Mouse (Mus musculus): ENCODE measurements around the gene Itgb4. TPM values are rescaled to one million over a fixed set of nuclear protein-coding genes. Genes with fewer than 3 reads are reported as not detected.

Itgb4 gene
- polyA plus RNA-seq (2015; fragmentation: Nextera tagmentation; extraction: Ambion mirVana): 0.15 and 0.43 TPM in 2 replicates

- Histone ChIP-seq H3K4me1 (replicated peaks) (peaks cover 14% of the 10 kb centered on the region), H3K4me2 (replicated peaks) (peak within 1 kb of the TSS; percentile 55), H3K27ac (no peak within 1 kb of the TSS), H3K36me3 (no peaks in the 10 kb centered on the region), H3K9me3 (no peaks in the 10 kb centered on the region), H3K4me3 (replicated peaks) (peak within 1 kb of the TSS; percentile 38), H3K9ac (replicated peaks) (peak within 1 kb of the TSS; percentile 32; the same call in 1 of the 2 replicates), H3K27me3 (peaks cover 52% of the 10 kb centered on the region)
- ATAC-seq: no peak
- WGBS: 15% methylated on average over 34 of the region's 58 CpGs
These were observed at the start of gene Itgb4 for GRCm38 (mm10) chr11:115974309-115975082. Gene Itgb4 (plus strand): TSS chr11:115974709.

- WGBS: 89% methylated on average over 8 of the region's 8 CpGs
- no peaks in the 10 kb centered on the region for H3K27me3 ChIP-seq
These were observed 45.5 kb upstream of the Itgb4 start for GRCm38 (mm10) chr11:115929031-115929430.

GRCm38 (mm10) chr11:115929818-115930217, 44.7 kb upstream of the Itgb4 start:
- no peak for ATAC-seq
- H3K4me3 ChIP-seq (replicated peaks): no peak overlapping the region
- peaks cover 27% of the 10 kb centered on the region for H3K36me3 ChIP-seq
- no peaks in the 10 kb centered on the region for H3K27me3 ChIP-seq
- no peak overlapping the region for H3K27ac ChIP-seq
- H3K4me1 ChIP-seq (replicated peaks): peaks cover 22% of the 10 kb centered on the region
- no peak overlapping the region for H3K9ac ChIP-seq (replicated peaks)
- WGBS: 75% methylated on average over 3 of the region's 3 CpGs
- H3K9me3 ChIP-seq: no peaks in the 10 kb centered on the region
- H3K4me2 ChIP-seq (replicated peaks): no peak overlapping the region

More at GRCm38 (mm10) chr11:115929031-115929430, 45.5 kb upstream of the Itgb4 start:
- no peak overlapping the region for H3K4me3 ChIP-seq (replicated peaks)
- H3K9ac ChIP-seq (replicated peaks): no peak overlapping the region
- no peak for ATAC-seq
- no peak overlapping the region for H3K27ac ChIP-seq
- H3K4me2 ChIP-seq (replicated peaks): no peak overlapping the region
- H3K9me3 ChIP-seq: no peaks in the 10 kb centered on the region
- peaks cover 14% of the 10 kb centered on the region for H3K4me1 ChIP-seq (replicated peaks)
- H3K36me3 ChIP-seq: peaks cover 34% of the 10 kb centered on the region

- no peak overlapping the region for H3K4me2 ChIP-seq (replicated peaks)
- peaks cover 37% of the 10 kb centered on the region for H3K36me3 ChIP-seq
- 79% methylated on average over 3 of the region's 3 CpGs for WGBS
- no peak for ATAC-seq
- H3K9ac ChIP-seq (replicated peaks): no peak overlapping the region
- no peaks in the 10 kb centered on the region for H3K9me3 ChIP-seq
- H3K27me3 ChIP-seq: no peaks in the 10 kb centered on the region
- H3K4me1 ChIP-seq (replicated peaks): peaks cover 30% of the 10 kb centered on the region
- H3K27ac ChIP-seq: no peak overlapping the region
- H3K4me3 ChIP-seq (replicated peaks): no peak overlapping the region
These were observed 43.3 kb upstream of the Itgb4 start for GRCm38 (mm10) chr11:115931235-115931634.

- no peaks in the 10 kb centered on the region for H3K9me3 ChIP-seq
- under 1% methylated on average over 28 of the region's 28 CpGs for WGBS
- H3K4me2 ChIP-seq (replicated peaks): peak within 1 kb of the TSS; percentile 98
- H3K9ac ChIP-seq (replicated peaks): peak within 1 kb of the TSS; percentile 89
- H3K36me3 ChIP-seq: peaks cover 42% of the 10 kb centered on the region
- ATAC-seq: peak; percentile 99
- H3K4me3 ChIP-seq (replicated peaks): peak within 1 kb of the TSS; percentile 94
- no peaks in the 10 kb centered on the region for H3K27me3 ChIP-seq
- H3K4me1 ChIP-seq (replicated peaks): peaks cover 33% of the 10 kb centered on the region
- peak within 1 kb of the TSS; percentile 52 for H3K27ac ChIP-seq
These were observed 41.3 kb upstream of the Itgb4 start, which contains the start of the genes Sap30bp and Recql5 for GRCm38 (mm10) chr11:115933108-115933746. Gene Sap30bp (plus strand): TSS chr11:115933282. Gene Recql5 (minus strand): TSS chr11:115933477.

DNA sequence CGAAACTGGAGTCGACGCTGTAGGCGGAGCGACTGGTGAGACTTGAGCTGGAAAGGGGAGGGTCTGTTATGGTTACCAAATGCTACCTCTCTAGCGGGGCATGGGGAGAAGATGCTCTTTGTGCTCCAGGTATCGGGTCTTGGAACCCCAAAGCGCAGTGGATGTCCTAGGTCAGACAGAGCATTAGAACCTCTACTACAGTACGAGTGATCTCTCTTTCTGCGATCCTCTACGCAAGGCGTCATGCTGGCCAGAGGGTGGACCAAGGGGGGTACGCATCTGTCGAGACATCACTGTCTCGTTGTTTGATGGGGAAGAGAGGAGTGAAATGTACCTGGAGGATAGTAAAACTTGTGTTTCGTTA, 40.8 kb upstream of the Itgb4 start:
- Histone ChIP-seq H3K27ac (peak overlapping the region; percentile 52), H3K4me1 (replicated peaks) (peaks cover 33% of the 10 kb centered on the region)
- ATAC-seq: no peak; the same call in none of the 2 replicates

GRCm38 (mm10) chr11:115939690-115940329, 34.7 kb upstream of the Itgb4 start:
- no peak for ATAC-seq
- H3K9ac ChIP-seq (replicated peaks): no peak overlapping the region
- H3K9me3 ChIP-seq: no peaks in the 10 kb centered on the region
- peaks cover 11% of the 10 kb centered on the region for H3K4me1 ChIP-seq (replicated peaks)
- no peak overlapping the region for H3K4me2 ChIP-seq (replicated peaks)
- H3K27me3 ChIP-seq: no peaks in the 10 kb centered on the region
- H3K4me3 ChIP-seq (replicated peaks): no peak overlapping the region
- WGBS: 39% methylated on average over 6 of the region's 6 CpGs
- peaks cover 83% of the 10 kb centered on the region for H3K36me3 ChIP-seq
- H3K27ac ChIP-seq: no peak overlapping the region

More for the DNA sequence above, 40.8 kb upstream of the Itgb4 start:
- H3K4me2 ChIP-seq (replicated peaks): peak overlapping the region; percentile 96
- H3K36me3 ChIP-seq: peaks cover 40% of the 10 kb centered on the region
- H3K9me3 ChIP-seq: no peaks in the 10 kb centered on the region
- no peaks in the 10 kb centered on the region for H3K27me3 ChIP-seq
- peak overlapping the region; percentile 89 for H3K9ac ChIP-seq (replicated peaks)
- 1% methylated on average over 16 of the region's 16 CpGs for WGBS
- peak overlapping the region; percentile 94 for H3K4me3 ChIP-seq (replicated peaks)

DNA sequence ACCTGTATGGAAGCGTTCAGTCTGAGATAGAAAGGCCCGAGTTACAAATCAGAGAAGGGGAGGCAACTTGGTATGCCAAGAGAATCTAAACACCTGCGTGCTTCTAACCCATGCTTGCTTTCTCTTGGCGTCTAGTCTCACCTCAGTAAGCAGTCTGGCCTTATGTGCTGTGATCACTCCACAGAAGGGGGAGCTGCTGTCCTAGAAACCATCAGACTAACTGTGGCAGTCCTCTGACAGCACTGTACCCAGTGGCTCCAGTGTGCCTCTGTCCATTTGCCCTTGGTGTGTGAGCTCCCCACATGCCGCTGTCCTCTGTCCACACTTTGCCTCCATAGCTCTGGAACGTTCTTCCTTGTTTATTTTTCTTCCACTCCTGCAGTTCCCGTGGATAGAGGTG, 32.5 kb upstream of the Itgb4 start:
- Histone ChIP-seq H3K4me1 (replicated peaks) (no peaks in the 10 kb centered on the region), H3K9me3 (no peaks in the 10 kb centered on the region), H3K4me2 (replicated peaks) (no peak overlapping the region), H3K9ac (replicated peaks) (no peak overlapping the region), H3K27ac (no peak overlapping the region), H3K4me3 (replicated peaks) (no peak overlapping the region), H3K36me3 (peaks cover 90% of the 10 kb centered on the region), H3K27me3 (no peaks in the 10 kb centered on the region)
- ATAC-seq: no peak
- WGBS: 89% methylated on average over 7 of the region's 7 CpGs

DNA sequence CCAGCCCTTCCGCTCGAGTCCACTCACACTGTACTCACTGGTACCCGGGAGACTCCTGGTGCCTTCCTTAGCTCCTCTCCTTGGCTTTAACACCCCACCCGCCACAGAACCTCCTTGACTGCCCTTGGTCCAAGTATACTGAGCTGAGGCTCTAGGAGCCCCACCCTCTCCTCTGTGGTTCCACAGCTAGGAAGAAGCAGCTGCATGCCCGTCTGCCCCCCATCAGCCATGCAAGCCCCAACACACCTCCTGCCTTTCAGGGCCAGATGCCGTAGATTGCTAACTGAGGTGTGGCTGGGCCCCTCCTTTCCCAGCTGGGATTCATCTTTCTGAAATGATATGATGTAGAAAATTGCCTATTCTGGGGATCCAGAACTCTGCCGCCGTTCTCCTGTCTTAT, 29.3 kb upstream of the Itgb4 start:
- H3K27ac ChIP-seq: no peak overlapping the region
- no peaks in the 10 kb centered on the region for H3K27me3 ChIP-seq
- no peak overlapping the region for H3K4me3 ChIP-seq (replicated peaks)
- no peak for ATAC-seq
- no peaks in the 10 kb centered on the region for H3K9me3 ChIP-seq
- H3K4me1 ChIP-seq (replicated peaks): no peaks in the 10 kb centered on the region
- H3K9ac ChIP-seq (replicated peaks): no peak overlapping the region
- H3K36me3 ChIP-seq: peaks cover 90% of the 10 kb centered on the region
- no peak overlapping the region for H3K4me2 ChIP-seq (replicated peaks)
- 94% methylated on average over 8 of the region's 8 CpGs for WGBS

GRCm38 (mm10) chr11:115946221-115946828, 28.2 kb upstream of the Itgb4 start:
- H3K9ac ChIP-seq (replicated peaks): no peak overlapping the region
- ATAC-seq: no peak
- H3K27me3 ChIP-seq: no peaks in the 10 kb centered on the region
- H3K27ac ChIP-seq: no peak overlapping the region
- peaks cover 91% of the 10 kb centered on the region for H3K36me3 ChIP-seq
- H3K4me3 ChIP-seq (replicated peaks): no peak overlapping the region
- WGBS: 86% methylated on average over 9 of the region's 9 CpGs
- no peak overlapping the region for H3K4me2 ChIP-seq (replicated peaks)
- no peaks in the 10 kb centered on the region for H3K4me1 ChIP-seq (replicated peaks)
- no peaks in the 10 kb centered on the region for H3K9me3 ChIP-seq

GRCm38 (mm10) chr11:115948316-115948715, 26.2 kb upstream of the Itgb4 start:
- Histone ChIP-seq H3K27me3 (no peaks in the 10 kb centered on the region), H3K36me3 (peaks cover 92% of the 10 kb centered on the region), H3K4me3 (replicated peaks) (no peak overlapping the region), H3K9ac (replicated peaks) (no peak overlapping the region), H3K27ac (no peak overlapping the region), H3K4me1 (replicated peaks) (no peaks in the 10 kb centered on the region), H3K9me3 (no peaks in the 10 kb centered on the region), H3K4me2 (replicated peaks) (no peak overlapping the region)
- ATAC-seq: no peak
- WGBS: 95% methylated on average over 9 of the region's 9 CpGs

Measured in midbrain, embryonic 13.5 days (tissue).